Mouse (Mus musculus) midbrain, embryonic 11.5 days (tissue): ENCODE measurements around the gene Xaf1. TPM values are rescaled to one million over a fixed set of nuclear protein-coding genes. Genes with fewer than 3 reads are reported as not detected.
"Not testable (repeated sequence)": the region's sequence is repeated elsewhere in the genome, so short reads cannot be mapped to it uniquely, and the experiment has no call there.

Source experiments
- ATAC-seq: fragments of 200-750 bp; cut with Nextera tagmentation; 2 replicates; pipeline ENCODE4 v1.8.0; 2017; ENCODE audit warnings: moderate TSS enrichment, moderate library complexity; ENCODE audit not compliant: low FRiP score
- DNase-seq: peaks from one replicate; pipeline ENCODE4 v3.0.0; 2015; ENCODE audit warnings: low spot score; ENCODE audit errors: missing footprints
- H3K27ac ChIP-seq: fragments of 300-500 bp; sonication (generic); 2 replicates; pipeline ENCODE4 v1.5.1; 2014; ENCODE audit warnings: low read depth, low read length
- H3K27me3 ChIP-seq: fragments of 300-500 bp; sonication (generic); 2 replicates; pipeline ENCODE4 v1.6.1; 2014; ENCODE audit warnings: mild to moderate bottlenecking, low read length, moderate library complexity, mixed read lengths; ENCODE audit not compliant: control insufficient read depth, insufficient read depth
- H3K36me3 ChIP-seq: fragments of 300-500 bp; sonication (generic); 2 replicates; pipeline ENCODE4 v1.6.1; 2014; ENCODE audit warnings: mild to moderate bottlenecking, low read length, moderate library complexity, mixed read lengths; ENCODE audit not compliant: control insufficient read depth, insufficient read depth
- H3K4me1 ChIP-seq: fragments of 300-500 bp; sonication (generic); 2 replicates; pipeline ENCODE4 v1.6.1; 2014; ENCODE audit warnings: low read length; ENCODE audit not compliant: control insufficient read depth, insufficient read depth
- H3K4me2 ChIP-seq: fragments of 300-500 bp; sonication (generic); 2 replicates; pipeline ENCODE4 v1.6.1; 2014; ENCODE audit warnings: mild to moderate bottlenecking, moderate library complexity
- H3K4me3 ChIP-seq: fragments of 300-500 bp; sonication (generic); 2 replicates; pipeline ENCODE4 v1.5.1; 2014; ENCODE audit warnings: low read depth, low read length
- H3K9ac ChIP-seq: fragments of 300-500 bp; sonication (generic); 2 replicates; pipeline ENCODE4 v1.6.1; 2014; ENCODE audit warnings: low read length
- H3K9me3 ChIP-seq: fragments of 300-500 bp; sonication (generic); 2 replicates; pipeline ENCODE4 v1.6.1; 2016; ENCODE audit warnings: low read length; ENCODE audit not compliant: control insufficient read depth
- WGBS: fragments of 180-500 bp; shearing (Covaris S2); extraction: QIAGEN DNeasy Blood & Tissue Kit; methylation state at CpG from one replicate; pipeline ENCODE4 v1.1.7; 2014; 5-methylcytosine and 5-hydroxymethylcytosine counted together
- polyA plus RNA-seq: library from polyadenylated mRNA; unstranded; fragments of >200 nt; fragmentation: Nextera tagmentation; extraction: Ambion mirVana; gene quantifications from 2 replicates; pipeline ENCODE4 v1.2.1, GENCODE M21; 2014

Xaf1 gene
- polyA plus RNA-seq, 1 experiment from 2014 or later, result 1.4 TPM

GRCm38 (mm10) chr11:72332951-72333667 is 31.7 kb downstream of the Xaf1 start:
- Histone ChIP-seq H3K27ac (no peak overlapping the region), H3K4me1 (peaks cover under 1% of the 10 kb centered on the region; the same call in 1 of the 2 replicates), H3K4me3 (no peak overlapping the region), H3K27me3 (no peaks in the 10 kb centered on the region), H3K9me3 (no peaks in the 10 kb centered on the region), H3K4me2 (no peak overlapping the region), H3K36me3 (no peaks in the 10 kb centered on the region), H3K9ac (no peak overlapping the region)
- no peak for ATAC-seq
- WGBS, result 73% methylated on average over 9 of the region's 9 CpGs
- peak; percentile 82 for DNase-seq

- no peaks in the 10 kb centered on the region for H3K36me3 ChIP-seq
- H3K4me3 ChIP-seq, result no peak overlapping the region
- no peaks in the 10 kb centered on the region for H3K9me3 ChIP-seq
- H3K27me3 ChIP-seq, result no peaks in the 10 kb centered on the region
- no peak for ATAC-seq
- no peak for DNase-seq
- no peak overlapping the region for H3K4me2 ChIP-seq
- 88% methylated on average over 4 of the region's 4 CpGs for whole genome bisulfite sequencing
- no peak overlapping the region for H3K9ac ChIP-seq
- H3K4me1 ChIP-seq, result peaks cover 8% of the 10 kb centered on the region
- H3K27ac ChIP-seq, result no peak overlapping the region
These were observed 33.2 kb downstream of the Xaf1 start for GRCm38 (mm10) chr11:72334653-72335052.

- WGBS, result 91% methylated on average over 8 of the region's 8 CpGs
- H3K27ac ChIP-seq, result no peak overlapping the region
- no peak overlapping the region for H3K9ac ChIP-seq
- no peaks in the 10 kb centered on the region for H3K9me3 ChIP-seq
- peaks cover 8% of the 10 kb centered on the region for H3K4me1 ChIP-seq
- no peaks in the 10 kb centered on the region for H3K27me3 ChIP-seq
- no peak overlapping the region for H3K4me3 ChIP-seq
- peak; percentile 64 for DNase-seq
- no peaks in the 10 kb centered on the region for H3K36me3 ChIP-seq
- no peak for ATAC-seq
- no peak overlapping the region for H3K4me2 ChIP-seq
These were observed 35.3 kb downstream of the Xaf1 start for GRCm38 (mm10) chr11:72336726-72337125.

- no peak overlapping the region for H3K4me3 ChIP-seq
- ATAC-seq (peak; percentile 81), DNase-seq (peak; percentile 86)
- H3K4me1 ChIP-seq, result peaks cover 8% of the 10 kb centered on the region
- no peak overlapping the region for H3K9ac ChIP-seq
- no peaks in the 10 kb centered on the region for H3K36me3 ChIP-seq
- no peak overlapping the region for H3K4me2 ChIP-seq
- no peaks in the 10 kb centered on the region for H3K27me3 ChIP-seq
- 19% methylated on average over 5 of the region's 5 CpGs for WGBS
- no peaks in the 10 kb centered on the region for H3K9me3 ChIP-seq
- H3K27ac ChIP-seq, result no peak overlapping the region
These were observed 37.0 kb downstream of the Xaf1 start for GRCm38 (mm10) chr11:72338437-72338871.

GRCm38 (mm10) chr11:72339716-72340115 is 38.3 kb downstream of the Xaf1 start:
- Histone ChIP-seq H3K36me3 (no peaks in the 10 kb centered on the region), H3K27me3 (no peaks in the 10 kb centered on the region), H3K4me1 (peaks cover 8% of the 10 kb centered on the region), H3K4me3 (no peak overlapping the region), H3K27ac (0 out of 2 replicates have a peak overlapping the region, but pooled peaks have one; percentile 37), H3K4me2 (no peak overlapping the region), H3K9me3 (no peaks in the 10 kb centered on the region), H3K9ac (no peak overlapping the region)
- 78% methylated on average over 4 of the region's 4 CpGs for WGBS
- peak; percentile 76 for DNase-seq
- no peak for ATAC-seq

- 9% methylated on average over 7 of the region's 7 CpGs for WGBS
- ATAC-seq (peak; percentile 79; the same call in 1 of the 2 replicates), DNase-seq (peak; percentile 90)
- H3K4me1 ChIP-seq, result peaks cover 8% of the 10 kb centered on the region
- H3K4me3 ChIP-seq, result no peak overlapping the region
- no peaks in the 10 kb centered on the region for H3K36me3 ChIP-seq
- no peak overlapping the region for H3K27ac ChIP-seq
- no peak overlapping the region for H3K4me2 ChIP-seq
- no peaks in the 10 kb centered on the region for H3K27me3 ChIP-seq
- no peaks in the 10 kb centered on the region for H3K9me3 ChIP-seq
- H3K9ac ChIP-seq, result no peak overlapping the region
These were observed 41.3 kb downstream of the Xaf1 start for GRCm38 (mm10) chr11:72342549-72343237.

- not testable (repeated sequence) for H3K27me3 ChIP-seq, H3K4me1 ChIP-seq, H3K9ac ChIP-seq, H3K36me3 ChIP-seq, H3K4me3 ChIP-seq, H3K4me2 ChIP-seq, H3K27ac ChIP-seq, ATAC-seq, H3K9me3 ChIP-seq
- DNase-seq, result peak; percentile 72
- WGBS, result 90% methylated on average over 5 of the region's 5 CpGs
These were observed 41.8 kb downstream of the Xaf1 start for GRCm38 (mm10) chr11:72343238-72343625.

- Histone ChIP-seq H3K27me3 (no peaks in the 10 kb centered on the region), H3K4me1 (peaks cover 2% of the 10 kb centered on the region; the same call in 1 of the 2 replicates), H3K36me3 (no peaks in the 10 kb centered on the region), H3K4me2 (no peak overlapping the region), H3K4me3 (no peak overlapping the region), H3K9ac (no peak overlapping the region), H3K27ac (no peak overlapping the region), H3K9me3 (no peaks in the 10 kb centered on the region)
- 32% methylated on average over 8 of the region's 8 CpGs for WGBS
- DNase-seq (peak; percentile 91), ATAC-seq (no peak)
These were observed 42.5 kb downstream of the Xaf1 start for GRCm38 (mm10) chr11:72343904-72344303.

GRCm38 (mm10) chr11:72344486-72344885 is 43.1 kb downstream of the Xaf1 start:
- Histone ChIP-seq H3K4me1 (no peaks in the 10 kb centered on the region), H3K27ac (no peak overlapping the region), H3K4me2 (no peak overlapping the region), H3K36me3 (no peaks in the 10 kb centered on the region), H3K9me3 (no peaks in the 10 kb centered on the region), H3K27me3 (no peaks in the 10 kb centered on the region), H3K9ac (no peak overlapping the region), H3K4me3 (no peak overlapping the region)
- DNase-seq (no peak), ATAC-seq (no peak)
- WGBS, result 89% methylated on average over 11 of the region's 11 CpGs
